Mouse (Mus musculus): Measurements from ENCODE around the gene Tns4.

Tns4 gene

DNA sequence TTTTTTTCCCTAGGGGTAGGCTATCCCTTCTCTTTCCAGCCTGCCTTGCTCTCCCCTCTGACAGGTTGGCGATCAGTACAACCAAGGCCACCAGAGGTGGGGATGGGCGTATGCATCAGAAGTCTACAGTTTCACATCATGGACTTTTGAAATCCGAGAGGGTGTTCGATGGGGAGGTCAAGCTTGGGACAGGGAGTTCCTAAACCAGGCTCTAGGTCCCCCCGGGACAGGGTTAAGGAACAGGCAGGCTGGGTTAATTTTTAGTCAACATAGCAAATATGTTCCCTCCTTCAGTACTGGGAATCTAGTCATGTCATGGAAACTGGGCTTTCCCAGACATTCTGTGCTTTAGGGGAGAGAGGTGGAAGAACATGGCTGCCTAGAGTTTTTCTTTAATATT, 44.8 kb downstream of the Tns4 start:
- no peak for DNase-seq

- DNase-seq, result no peak
These were observed 45.5 kb downstream of the Tns4 start for GRCm38 (mm10) chr11:99043632-99044031.

DNA sequence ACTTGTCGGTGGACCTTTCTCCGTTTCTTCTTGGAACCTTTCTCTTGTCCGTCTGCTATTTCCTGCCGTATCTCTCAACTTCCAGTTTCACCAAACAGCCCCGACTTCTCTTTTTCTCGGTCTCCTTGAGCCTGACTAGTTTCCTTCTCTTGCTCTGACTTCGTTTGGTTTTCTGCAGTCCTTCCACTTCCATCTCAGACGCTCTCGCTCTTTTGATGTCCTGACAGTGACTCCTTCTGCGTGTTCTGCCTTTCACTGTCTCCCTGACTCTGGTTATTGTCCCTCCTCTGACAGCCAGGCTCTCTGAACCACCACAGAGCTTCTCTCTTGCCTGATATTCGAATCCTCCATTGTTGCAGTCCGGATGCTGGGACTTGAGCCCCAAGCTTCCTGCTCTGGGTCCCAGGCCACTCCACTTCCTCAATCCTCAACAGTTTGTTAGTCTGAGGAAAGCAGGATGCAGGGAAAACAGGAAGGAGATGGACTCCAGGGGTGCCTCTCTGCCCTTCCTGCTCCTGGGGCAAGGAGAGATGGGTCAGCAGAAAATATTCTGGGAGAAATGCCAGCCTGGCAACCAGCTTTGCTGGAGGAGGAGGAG, 46.2 kb downstream of the Tns4 start:
- no peak for DNase-seq

- DNase-seq, result no peak
These were observed 47.0 kb downstream of the Tns4 start for GRCm38 (mm10) chr11:99041841-99042780.

- DNase-seq, result peak; percentile 32 to 47
These were observed 47.9 kb downstream of the Tns4 start, which contains the start of gene Igfbp4 for GRCm38 (mm10) chr11:99041051-99041729. Gene Igfbp4 (plus strand): TSS chr11:99041244.

DNA sequence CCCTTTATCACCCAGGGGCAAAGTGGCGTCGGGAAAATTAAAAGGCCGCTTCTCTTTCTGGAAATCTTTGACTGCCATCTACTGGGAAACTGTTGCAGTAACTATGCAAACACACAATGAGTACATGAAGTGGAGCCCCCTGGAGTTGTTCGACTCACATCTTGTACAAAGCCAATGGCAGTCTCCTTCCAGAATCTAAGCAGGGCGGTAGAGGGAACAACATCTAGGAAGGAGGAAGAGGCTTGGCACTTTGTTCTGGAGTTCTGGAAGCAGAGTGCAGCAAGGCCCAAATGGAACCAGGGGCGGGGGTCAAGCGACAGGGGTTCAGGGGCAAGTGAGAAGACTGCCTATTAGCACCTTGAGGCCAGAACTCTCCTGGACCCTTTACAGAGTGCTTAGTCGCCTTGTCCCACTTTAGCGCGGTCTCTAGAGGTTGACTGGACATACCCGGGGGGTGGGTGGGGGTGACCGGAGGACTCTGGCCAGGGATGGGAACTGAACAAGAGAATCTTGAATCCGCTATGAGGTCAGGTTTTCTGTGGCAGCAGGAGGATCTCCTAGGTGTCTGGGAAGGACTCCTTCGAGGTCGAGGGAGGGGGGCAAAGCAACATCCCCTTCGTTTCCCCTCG, 48.6 kb downstream of the Tns4 start:
- no peak for DNase-seq

DNA sequence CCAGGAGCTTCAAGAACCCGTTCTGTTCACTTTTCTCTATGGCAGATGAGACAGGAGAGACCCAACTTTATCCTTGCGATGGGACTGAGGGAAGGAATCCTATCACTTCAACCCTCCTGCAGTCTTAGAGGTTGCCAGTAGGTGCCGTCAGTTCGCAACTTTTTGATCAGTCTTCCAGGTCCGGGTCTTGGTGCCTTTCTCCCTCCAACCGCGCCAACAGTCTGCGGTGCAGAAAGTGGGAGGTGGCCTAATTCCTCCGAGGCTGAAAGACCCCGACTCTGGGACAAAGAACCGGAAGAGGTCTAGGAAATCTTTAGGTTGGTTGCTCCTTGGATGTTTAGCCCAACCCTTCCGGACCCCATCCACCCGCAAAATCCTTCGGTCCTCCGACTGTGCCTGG, 49.3 kb downstream of the Tns4 start:
- DNase-seq, result peak; percentile 76 to 78

DNA sequence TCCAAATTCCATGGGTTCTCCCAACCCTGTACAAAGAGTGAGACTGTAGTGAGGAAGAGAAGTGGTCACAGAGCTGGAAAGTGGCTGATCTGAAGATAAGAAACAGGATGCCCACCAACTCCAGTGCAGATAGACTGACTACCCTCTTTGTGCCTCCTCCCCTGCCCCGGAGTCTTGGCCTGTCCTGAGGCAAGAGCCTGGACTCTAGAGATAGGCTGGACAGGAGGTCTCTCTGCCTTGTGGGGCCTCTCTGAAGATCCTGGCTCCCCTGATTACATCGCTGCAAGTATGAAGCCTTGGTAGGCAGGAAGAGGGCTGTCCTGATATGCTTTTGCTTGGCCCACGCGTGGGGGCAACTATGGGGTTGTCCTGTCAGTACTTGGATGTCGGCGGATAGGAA, 52.9 kb downstream of the Tns4 start:
- no peak for DNase-seq

DNA sequence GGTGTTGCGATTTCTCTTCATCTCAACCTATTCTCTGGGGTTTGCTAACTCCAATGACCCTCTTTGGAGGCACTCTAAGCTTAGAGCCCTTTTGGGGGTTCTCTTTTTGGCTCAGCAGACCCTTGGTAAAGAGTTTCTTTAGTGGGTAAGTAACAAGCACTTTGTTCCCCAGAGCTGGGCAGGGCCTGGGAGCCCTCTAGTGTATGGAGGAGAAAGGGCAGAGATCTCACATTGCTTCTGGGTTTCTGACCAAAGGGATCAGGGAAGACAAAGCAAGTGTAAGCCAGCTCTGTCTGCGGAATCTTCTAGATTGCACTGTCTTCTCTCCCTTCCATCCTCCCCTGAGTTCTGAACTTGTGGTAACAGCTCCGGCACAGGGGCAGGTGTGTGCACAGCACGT, 53.8 kb downstream of the Tns4 start:
- DNase-seq, result no peak

- no peak for DNase-seq
These were observed 62.1 kb downstream of the Tns4 start for GRCm38 (mm10) chr11:99026899-99027440.

- DNase-seq, result peak in 1 of 2 experiments; percentile 29
These were observed 63.2 kb downstream of the Tns4 start for GRCm38 (mm10) chr11:99025878-99026277.

- DNase-seq, result no peak
These were observed 64.5 kb downstream of the Tns4 start for GRCm38 (mm10) chr11:99024468-99025134.

DNA sequence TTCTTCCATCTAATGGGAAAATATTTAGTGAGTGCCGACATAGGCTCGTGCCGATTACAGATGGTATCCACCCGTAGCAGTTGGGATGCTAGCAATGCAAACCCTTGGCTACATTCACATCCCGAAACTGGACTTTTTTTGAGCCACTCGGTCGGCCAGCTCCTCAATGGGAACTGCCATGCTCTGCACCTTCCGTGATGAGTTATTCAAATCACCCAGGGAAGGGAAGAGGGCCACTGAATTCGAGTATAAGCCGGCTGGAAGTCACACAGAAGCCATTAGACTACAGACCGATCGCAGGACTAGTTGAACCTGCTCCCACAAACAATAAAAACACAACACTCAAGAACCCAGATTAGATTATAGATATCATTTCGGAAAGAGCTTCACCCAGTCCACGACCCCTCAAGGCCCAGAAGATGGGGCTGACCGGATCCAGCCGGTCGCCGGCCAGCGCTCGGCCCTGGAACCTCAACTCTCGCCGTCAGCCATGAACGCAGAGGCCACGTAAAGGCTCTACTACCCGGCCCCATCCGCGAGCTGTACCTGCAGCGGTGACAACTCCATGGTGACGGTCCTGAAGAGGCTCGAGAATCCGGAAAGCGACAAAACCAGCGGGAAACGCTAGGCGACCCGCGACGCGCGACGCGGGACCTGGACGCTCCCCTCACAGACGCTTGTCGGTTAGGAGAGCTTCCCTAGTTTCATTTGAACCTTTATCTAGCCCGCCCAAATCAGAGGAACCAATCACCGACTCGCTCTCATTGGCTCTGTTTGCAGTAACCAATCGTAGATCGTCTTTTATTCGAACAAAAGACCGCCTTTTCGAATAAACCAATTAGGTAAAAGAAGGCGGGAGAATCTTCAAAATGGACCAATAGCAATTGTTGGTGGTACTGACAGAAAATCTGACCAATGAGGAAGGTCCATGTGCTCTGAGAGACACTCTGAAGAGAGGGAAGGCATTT, 65.3 kb downstream of the Tns4 start, which contains the start of gene Top2a:
Gene Top2a (minus strand): TSS at position 690 of the 968 bp plus-strand sequence.
- DNase-seq, result peak; percentile 89 to 94

DNA sequence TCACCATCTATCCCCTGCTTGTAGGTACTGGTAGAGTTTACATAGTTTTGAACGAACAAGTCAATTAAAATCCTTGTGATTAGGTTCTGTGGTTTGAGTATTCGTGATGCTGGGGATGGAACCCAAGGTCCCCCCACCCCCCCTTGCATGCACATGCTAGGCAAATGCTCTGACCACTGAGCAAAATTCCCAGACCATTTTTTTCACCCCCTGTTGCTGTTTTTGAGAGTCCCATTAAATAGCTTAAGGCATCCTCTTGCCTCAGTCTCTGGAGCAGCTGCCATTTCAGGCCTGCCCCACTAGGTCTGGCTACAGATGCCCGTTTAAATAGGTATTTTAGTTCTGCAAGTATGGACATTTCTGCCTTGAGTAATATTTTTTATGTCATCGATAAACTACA, 66.0 kb downstream of the Tns4 start:
- no peak for DNase-seq

DNA sequence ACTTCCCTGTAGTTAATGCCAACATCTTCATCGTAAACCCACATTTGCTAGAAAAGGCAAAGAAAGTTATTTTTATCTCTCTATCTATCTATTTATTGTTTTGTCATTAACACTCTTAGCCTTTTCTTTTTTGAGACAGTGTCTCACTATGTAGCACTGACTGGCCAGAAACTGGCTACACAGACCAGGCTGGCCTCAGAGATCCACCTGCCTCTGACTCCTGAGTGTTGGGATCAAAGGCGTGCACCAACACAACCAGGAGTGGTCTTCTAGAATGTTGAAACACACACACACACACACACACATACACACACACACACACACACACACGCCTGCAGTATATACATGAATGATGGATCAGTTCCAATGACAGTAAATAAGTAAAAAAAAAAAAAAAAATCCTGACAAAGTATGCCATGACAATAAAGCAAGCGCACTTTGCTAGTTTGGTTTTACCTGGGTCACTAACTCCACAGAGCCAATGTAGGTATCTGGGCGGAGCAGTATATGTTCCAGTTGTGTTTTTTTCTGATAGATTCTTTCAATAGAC, 66.6 kb downstream of the Tns4 start:
- no peak for DNase-seq

GRCm38 (mm10) chr11:99019844-99020243, 69.3 kb downstream of the Tns4 start:
- no peak for DNase-seq
